Mouse (Mus musculus): ENCODE measurements at regions not wholly inside any gene's neighbourhood (a gene's known extent, or its start where the extent isn't known, plus 50 kb on each side); places are given as distances from the start of the nearest gene placed in this dataset.

DNA sequence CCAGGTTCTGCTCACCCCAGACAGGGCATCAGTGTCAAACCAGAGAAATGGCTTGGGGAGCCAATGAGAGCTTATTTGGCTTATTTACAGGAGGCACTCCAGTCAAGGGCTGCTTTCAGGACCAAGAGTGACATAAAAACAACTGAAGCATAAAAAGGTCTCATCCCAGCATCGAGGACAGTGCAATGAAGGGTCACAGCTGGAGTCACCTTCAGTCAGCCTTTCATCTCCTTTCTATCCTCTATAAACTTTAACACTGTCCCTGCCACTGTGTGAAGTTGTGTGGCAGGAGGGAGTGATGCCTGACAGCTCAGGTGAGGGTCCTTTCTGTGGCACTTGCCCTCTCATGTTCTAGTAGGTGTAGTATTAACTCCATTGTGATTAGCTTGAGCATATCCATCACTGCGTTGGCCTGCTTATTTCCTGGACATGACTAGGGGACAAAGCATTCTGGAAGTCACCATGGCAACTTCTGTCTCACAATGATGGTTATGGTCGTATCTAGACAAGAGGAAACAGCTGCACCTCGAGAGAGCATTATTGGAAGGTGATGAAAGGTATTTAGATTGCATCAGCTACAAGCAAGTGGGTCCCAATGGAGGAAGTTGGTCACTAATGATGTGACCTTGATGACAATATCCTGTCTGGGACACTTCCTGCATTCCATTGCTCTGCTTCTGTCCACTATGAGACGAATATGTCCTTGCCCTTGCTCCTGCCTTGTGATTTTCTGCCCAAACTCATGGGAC is 87.8 kb upstream of the Enpp6 start:
- Histone ChIP-seq H3K36me3 (no peaks in the 10 kb centered on the region), H3K9me3 (no peaks in the 10 kb centered on the region), H3K4me3 (no peak overlapping the region), H3K27me3 (no peaks in the 10 kb centered on the region), H3K4me2 (replicated peaks) (no peak overlapping the region), H3K4me1 (no peaks in the 10 kb centered on the region), H3K27ac (replicated peaks) (no peak overlapping the region), H3K9ac (replicated peaks) (no peak overlapping the region)
- no peak for ATAC-seq (ENCODE audit: low FRiP score, low read depth)
- 53% methylated on average over 5 of the region's 5 CpGs for WGBS

DNA sequence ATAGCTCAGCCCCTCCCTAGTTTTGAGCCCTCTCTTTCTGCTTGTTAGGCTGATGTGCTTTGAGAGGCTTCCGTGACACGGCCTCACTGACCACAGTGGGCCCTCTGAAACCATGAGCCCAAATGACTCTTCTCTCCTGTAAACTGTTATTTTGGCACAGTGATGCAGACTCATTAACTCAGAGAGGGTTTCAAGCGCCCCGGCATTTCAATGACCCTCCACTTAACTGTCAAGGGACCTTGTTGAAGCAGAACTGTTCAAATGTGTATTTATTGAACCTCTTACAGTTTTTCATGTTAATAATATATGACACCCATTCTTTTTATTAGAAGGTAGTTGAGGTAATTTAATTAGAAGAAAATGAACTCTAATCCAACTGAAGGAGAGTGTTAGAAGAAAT is 85.9 kb upstream of the Enpp6 start:
- no peak overlapping the region for H3K4me2 ChIP-seq (replicated peaks)
- H3K4me1 ChIP-seq, result no peaks in the 10 kb centered on the region
- ATAC-seq (ENCODE audit: low FRiP score, low read depth), result no peak
- WGBS, result 86% methylated on average over 4 of the region's 4 CpGs
- H3K4me3 ChIP-seq, result no peak overlapping the region
- H3K9me3 ChIP-seq, result no peaks in the 10 kb centered on the region
- no peaks in the 10 kb centered on the region for H3K36me3 ChIP-seq
- H3K27me3 ChIP-seq, result no peaks in the 10 kb centered on the region
- no peak overlapping the region for H3K27ac ChIP-seq (replicated peaks)
- H3K9ac ChIP-seq (replicated peaks), result no peak overlapping the region

DNA sequence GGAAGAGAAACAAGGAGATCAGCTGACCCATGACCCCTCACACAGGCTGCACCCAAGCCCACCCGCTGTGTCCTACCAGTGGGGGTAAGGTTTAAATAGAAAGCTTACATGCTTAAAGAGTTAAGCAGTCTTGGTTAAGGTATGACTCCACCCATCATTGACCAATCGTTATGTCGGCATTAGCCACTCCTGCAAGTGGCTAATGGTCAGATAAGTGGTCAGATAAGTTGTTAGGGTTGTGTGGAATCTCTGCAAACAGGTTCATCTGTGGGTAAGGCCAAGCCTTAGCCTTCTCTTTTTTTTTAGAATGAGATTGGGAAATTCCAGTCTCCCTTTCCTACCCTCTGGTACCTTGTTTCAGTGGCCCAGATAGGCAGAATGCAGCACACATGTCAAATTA is 82.0 kb upstream of the Enpp6 start:
- no peak for ATAC-seq (ENCODE audit: low FRiP score, low read depth)
- H3K27ac ChIP-seq (replicated peaks), result no peak overlapping the region
- no peaks in the 10 kb centered on the region for H3K36me3 ChIP-seq
- WGBS, result 73% methylated on average over 3 of the region's 3 CpGs
- H3K9ac ChIP-seq (replicated peaks), result no peak overlapping the region
- H3K27me3 ChIP-seq, result no peaks in the 10 kb centered on the region
- no peaks in the 10 kb centered on the region for H3K9me3 ChIP-seq
- no peaks in the 10 kb centered on the region for H3K4me1 ChIP-seq
- H3K4me2 ChIP-seq (replicated peaks), result no peak overlapping the region
- H3K4me3 ChIP-seq, result no peak overlapping the region

DNA sequence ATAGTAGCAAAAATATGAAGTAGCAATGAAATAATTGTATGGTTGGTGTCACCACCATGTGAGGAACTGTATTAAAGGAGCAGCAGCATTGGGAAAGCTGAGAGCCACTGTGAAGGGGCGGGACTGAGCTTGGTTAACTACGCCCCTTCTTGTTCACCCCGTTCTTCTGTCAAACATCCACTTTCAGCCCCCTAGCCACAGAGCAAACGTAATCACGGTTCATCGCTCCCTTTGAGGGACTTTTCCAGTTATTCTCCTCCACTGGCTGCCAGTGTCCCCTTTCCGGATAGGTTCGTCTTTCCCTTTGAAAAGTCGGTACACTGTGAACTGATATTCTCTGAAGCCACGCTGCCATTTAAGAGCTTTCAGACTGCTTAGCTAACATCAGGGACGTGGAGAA is 79.3 kb upstream of the Enpp6 start:
- Histone ChIP-seq H3K27me3 (no peaks in the 10 kb centered on the region), H3K36me3 (no peaks in the 10 kb centered on the region), H3K4me2 (replicated peaks) (peak overlapping the region; percentile 16; the same call in 1 of the 2 replicates), H3K4me1 (no peaks in the 10 kb centered on the region), H3K9ac (replicated peaks) (no peak overlapping the region), H3K4me3 (no peak overlapping the region), H3K27ac (replicated peaks) (no peak overlapping the region), H3K9me3 (no peaks in the 10 kb centered on the region)
- WGBS, result 23% methylated on average over 11 of the region's 11 CpGs
- no peak for ATAC-seq (ENCODE audit: low FRiP score, low read depth)

DNA sequence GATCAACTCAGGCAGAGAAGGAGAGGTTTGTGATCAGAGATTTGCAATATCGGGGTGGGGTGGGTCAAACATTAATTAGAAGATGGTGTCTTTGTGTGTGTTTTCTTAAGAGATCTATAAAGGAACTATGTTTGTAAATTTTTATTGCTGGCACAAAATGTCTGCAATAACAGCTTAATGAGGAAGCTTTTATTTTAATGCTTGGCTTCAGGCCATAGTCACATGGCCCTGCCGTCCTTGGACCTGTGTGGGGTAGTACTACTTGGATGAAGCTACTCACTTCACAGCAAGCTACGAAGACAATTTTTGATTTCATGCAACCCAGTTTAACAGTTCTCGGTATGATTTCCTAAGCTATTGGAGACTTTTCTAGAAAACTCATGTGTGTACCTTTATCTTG is 78.5 kb upstream of the Enpp6 start:
- no peaks in the 10 kb centered on the region for H3K27me3 ChIP-seq
- H3K9me3 ChIP-seq, result no peaks in the 10 kb centered on the region
- H3K4me1 ChIP-seq, result no peaks in the 10 kb centered on the region
- no peak overlapping the region for H3K9ac ChIP-seq (replicated peaks)
- WGBS, result 91% methylated on average over 4 of the region's 4 CpGs
- H3K27ac ChIP-seq (replicated peaks), result no peak overlapping the region
- H3K4me2 ChIP-seq (replicated peaks), result no peak overlapping the region
- H3K4me3 ChIP-seq, result no peak overlapping the region
- H3K36me3 ChIP-seq, result no peaks in the 10 kb centered on the region
- ATAC-seq (ENCODE audit: low FRiP score, low read depth), result no peak

GRCm38 (mm10) chr8:46913956-46914355 is 72.7 kb upstream of the Enpp6 start:
- no peaks in the 10 kb centered on the region for H3K4me1 ChIP-seq
- H3K4me3 ChIP-seq, result no peak overlapping the region
- 49% methylated on average over 5 of the region's 5 CpGs for WGBS
- H3K9me3 ChIP-seq, result no peaks in the 10 kb centered on the region
- H3K4me2 ChIP-seq (replicated peaks), result no peak overlapping the region
- no peak for ATAC-seq (ENCODE audit: low FRiP score, low read depth)
- no peak overlapping the region for H3K9ac ChIP-seq (replicated peaks)
- no peak overlapping the region for H3K27ac ChIP-seq (replicated peaks)
- H3K36me3 ChIP-seq, result no peaks in the 10 kb centered on the region
- H3K27me3 ChIP-seq, result peaks cover 7% of the 10 kb centered on the region; the same call in 1 of the 2 replicates

- no peak overlapping the region for H3K4me2 ChIP-seq (replicated peaks)
- 24% methylated on average over 3 of the region's 3 CpGs for WGBS
- H3K4me1 ChIP-seq, result peaks cover 6% of the 10 kb centered on the region
- no peak for ATAC-seq (ENCODE audit: low FRiP score, low read depth)
- H3K9ac ChIP-seq (replicated peaks), result no peak overlapping the region
- no peaks in the 10 kb centered on the region for H3K9me3 ChIP-seq
- H3K27me3 ChIP-seq, result peaks cover 27% of the 10 kb centered on the region
- H3K27ac ChIP-seq (replicated peaks), result no peak overlapping the region
- H3K4me3 ChIP-seq, result no peak overlapping the region
- H3K36me3 ChIP-seq, result no peaks in the 10 kb centered on the region
Measured at GRCm38 (mm10) chr8:46920071-46920470, 66.6 kb upstream of the Enpp6 start.

- WGBS, result 95% methylated on average over 11 of the region's 11 CpGs
- Histone ChIP-seq H3K4me3 (no peak overlapping the region), H3K27ac (replicated peaks) (no peak overlapping the region), H3K4me1 (peaks cover 11% of the 10 kb centered on the region), H3K27me3 (peaks cover 27% of the 10 kb centered on the region), H3K4me2 (replicated peaks) (no peak overlapping the region), H3K9me3 (no peaks in the 10 kb centered on the region), H3K36me3 (no peaks in the 10 kb centered on the region), H3K9ac (replicated peaks) (no peak overlapping the region)
- ATAC-seq (ENCODE audit: low FRiP score, low read depth), result no peak
Measured at GRCm38 (mm10) chr8:46921075-46921474, 65.6 kb upstream of the Enpp6 start.

- Histone ChIP-seq H3K4me1 (peaks cover 11% of the 10 kb centered on the region), H3K27ac (replicated peaks) (no peak overlapping the region), H3K9ac (replicated peaks) (no peak overlapping the region), H3K27me3 (peaks cover 27% of the 10 kb centered on the region), H3K36me3 (no peaks in the 10 kb centered on the region), H3K4me3 (no peak overlapping the region), H3K9me3 (no peaks in the 10 kb centered on the region), H3K4me2 (replicated peaks) (no peak overlapping the region)
- WGBS, result 93% methylated on average over 7 of the region's 7 CpGs
- no peak for ATAC-seq (ENCODE audit: low FRiP score, low read depth)
Measured at GRCm38 (mm10) chr8:46921585-46921984, 65.1 kb upstream of the Enpp6 start.

DNA sequence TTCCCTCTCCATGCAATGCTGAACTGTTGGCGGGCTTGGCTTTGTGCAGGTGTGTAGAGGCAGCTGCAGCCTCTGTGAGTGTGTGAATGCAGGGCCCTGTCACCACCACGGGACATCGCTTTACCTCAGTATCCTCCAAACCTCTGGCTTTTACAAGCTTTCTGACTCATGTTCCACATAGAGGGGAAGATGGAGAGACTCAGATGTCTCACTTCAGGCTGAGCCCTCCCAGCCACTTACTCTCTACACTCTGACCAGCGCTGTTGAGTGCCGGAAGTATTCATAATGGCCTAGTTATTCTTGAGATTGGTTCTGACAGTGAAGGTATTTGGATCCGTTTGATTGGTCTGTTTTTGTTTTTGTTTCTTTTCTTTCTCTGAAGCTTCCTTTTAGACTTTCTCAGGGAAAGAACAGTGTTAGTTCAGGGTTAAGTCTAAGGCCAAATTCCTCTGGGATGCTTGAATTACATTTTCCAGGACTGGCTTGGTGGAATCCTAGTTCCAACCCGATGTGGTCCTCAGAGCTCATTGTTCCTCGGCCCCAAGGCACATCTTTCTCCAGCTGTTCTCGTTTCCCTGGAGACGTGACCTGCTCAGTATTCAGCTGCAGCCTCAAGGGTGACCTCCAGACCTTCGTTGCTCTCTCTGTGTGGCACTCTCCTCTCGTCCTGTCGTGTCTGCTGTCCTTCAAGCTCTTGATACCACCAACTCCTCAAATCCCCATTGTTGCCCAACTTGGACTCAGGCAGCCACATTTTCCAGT is 61.7 kb upstream of the Enpp6 start:
- WGBS, result 10% methylated on average over 13 of the region's 13 CpGs
- H3K4me3 ChIP-seq, result no peak overlapping the region
- no peak overlapping the region for H3K4me2 ChIP-seq (replicated peaks)
- H3K27me3 ChIP-seq, result peaks cover 23% of the 10 kb centered on the region
- no peaks in the 10 kb centered on the region for H3K9me3 ChIP-seq
- H3K4me1 ChIP-seq, result peaks cover 11% of the 10 kb centered on the region
- ATAC-seq (ENCODE audit: low FRiP score, low read depth), result peak; percentile 58
- H3K27ac ChIP-seq (replicated peaks), result no peak overlapping the region
- no peaks in the 10 kb centered on the region for H3K36me3 ChIP-seq
- H3K9ac ChIP-seq (replicated peaks), result no peak overlapping the region

DNA sequence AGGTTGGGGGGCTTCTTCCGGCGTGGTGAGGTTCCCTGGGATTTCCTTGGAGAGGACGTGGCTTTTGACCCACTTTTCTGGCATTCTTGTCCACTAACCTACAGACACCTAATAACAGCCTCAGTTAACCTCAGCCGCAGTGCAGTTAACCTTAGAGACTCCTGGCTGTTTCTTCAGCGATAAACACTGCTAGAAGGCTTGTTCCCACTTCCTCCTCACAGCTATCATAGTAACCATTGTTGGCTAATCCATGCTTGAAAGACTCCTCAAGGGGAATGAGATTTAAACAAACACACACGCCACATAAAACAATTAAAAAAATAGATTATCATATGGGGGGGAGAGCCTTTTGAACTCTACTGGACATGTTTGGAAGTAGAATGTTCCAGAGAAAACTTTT is 58.0 kb upstream of the Enpp6 start:
- Histone ChIP-seq H3K27ac (replicated peaks) (no peak overlapping the region), H3K4me1 (peaks cover 11% of the 10 kb centered on the region), H3K9me3 (no peaks in the 10 kb centered on the region), H3K36me3 (no peaks in the 10 kb centered on the region), H3K9ac (replicated peaks) (no peak overlapping the region), H3K27me3 (peaks cover 7% of the 10 kb centered on the region; the same call in 1 of the 2 replicates), H3K4me2 (replicated peaks) (no peak overlapping the region), H3K4me3 (no peak overlapping the region)
- ATAC-seq (ENCODE audit: low FRiP score, low read depth), result no peak
- 84% methylated on average over 6 of the region's 6 CpGs for WGBS

- H3K27me3 ChIP-seq, result peaks cover 4% of the 10 kb centered on the region; the same call in 1 of the 2 replicates
- no peak for ATAC-seq (ENCODE audit: low FRiP score, low read depth)
- no peak overlapping the region for H3K4me2 ChIP-seq (replicated peaks)
- no peaks in the 10 kb centered on the region for H3K36me3 ChIP-seq
- peaks cover 9% of the 10 kb centered on the region for H3K4me1 ChIP-seq
- no peak overlapping the region for H3K9ac ChIP-seq (replicated peaks)
- no peak overlapping the region for H3K27ac ChIP-seq (replicated peaks)
- H3K9me3 ChIP-seq, result no peaks in the 10 kb centered on the region
- 86% methylated on average over 6 of the region's 6 CpGs for WGBS
- no peak overlapping the region for H3K4me3 ChIP-seq
Measured at GRCm38 (mm10) chr8:46929678-46930077, 57.0 kb upstream of the Enpp6 start.
